Mouse (Mus musculus) cerebellum, postnatal 4 days (tissue): ENCODE results near the gene Brpf3.
A peak's percentile ranks its signal among the peaks of the same experiment; 100 is the strongest.

Experiments
- DNase-seq, 2 experiments: peaks; one replicate each; pipeline ENCODE4 v3.0.0; 2022; ENCODE audit warnings: low spot score in 2 of 2, mixed read lengths in 1 of 2

The Brpf3 gene

GRCm38 (mm10) chr17:28874216-28874615 is 73.3 kb downstream of the Brpf3 start:
- DNase-seq = no peak

DNA sequence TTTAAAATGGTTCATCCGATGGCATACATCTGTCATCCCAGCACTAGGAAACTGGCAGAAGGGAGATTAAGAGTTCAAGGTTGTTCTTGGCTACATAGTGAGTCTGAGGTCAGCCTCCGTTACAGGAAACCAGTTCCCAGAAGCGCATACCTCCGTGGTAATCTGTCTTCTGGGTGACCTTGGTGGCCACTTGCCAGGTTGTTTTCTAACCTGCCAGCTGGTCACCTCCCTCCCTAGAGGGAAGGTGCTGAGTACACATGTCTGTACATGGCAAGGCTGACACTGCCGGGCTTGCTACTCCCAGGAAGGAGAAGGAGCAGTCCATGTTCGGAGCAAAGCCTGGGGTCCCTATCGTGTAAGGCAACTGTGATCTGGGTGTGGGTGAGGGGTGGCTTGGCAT is 73.9 kb downstream of the Brpf3 start:
- no peak for DNase-seq

- DNase-seq = no peak
Measured at GRCm38 (mm10) chr17:28875316-28875715, 74.4 kb downstream of the Brpf3 start.

DNA sequence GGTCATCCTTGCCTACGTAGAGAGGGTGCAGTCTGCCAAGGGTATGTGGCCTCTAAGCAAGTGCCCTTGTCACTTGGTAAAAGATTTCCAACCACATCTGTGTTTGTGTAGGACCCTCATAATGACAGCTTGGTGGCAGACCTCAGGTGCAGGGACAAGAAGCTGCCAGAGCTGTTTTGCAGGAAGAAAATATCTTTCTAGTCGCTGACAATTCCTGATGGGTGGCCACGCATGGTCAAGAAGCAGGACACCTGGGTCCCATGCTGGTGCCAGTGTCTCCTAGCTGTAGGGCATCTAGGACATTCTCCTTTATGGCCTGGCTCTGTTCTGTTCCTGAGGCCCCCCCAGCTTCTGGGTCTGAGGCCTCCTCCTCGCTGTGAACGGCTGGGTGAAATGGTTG is 75.4 kb downstream of the Brpf3 start:
- no peak for DNase-seq

DNA sequence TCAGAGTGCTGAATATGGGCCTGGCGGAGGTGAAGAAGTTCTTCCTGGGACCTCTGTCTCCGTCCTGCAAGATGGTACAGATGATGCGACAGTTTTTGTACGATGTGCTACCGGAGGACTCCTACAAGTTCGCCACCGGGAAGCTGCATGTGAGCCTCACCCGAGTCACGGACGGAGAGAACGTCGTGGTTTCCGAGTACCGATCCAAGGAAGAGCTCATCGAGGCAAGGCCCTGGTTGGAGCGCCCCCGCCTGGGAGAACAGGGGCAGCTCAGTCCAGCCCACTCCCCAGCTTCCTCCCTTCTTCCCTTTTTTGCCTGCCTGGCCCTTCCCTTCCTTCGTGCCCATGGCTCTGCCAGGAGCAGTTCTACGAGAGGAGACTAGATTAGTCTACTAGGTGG is 75.9 kb downstream of the Brpf3 start:
- no peak for DNase-seq

- peak; percentile 74 to 91 for DNase-seq
Measured at GRCm38 (mm10) chr17:28879931-28880391, 79.1 kb downstream of the Brpf3 start.

- peak in 1 of 2 experiments; percentile 60 for DNase-seq
Measured at GRCm38 (mm10) chr17:28882316-28882715, 81.4 kb downstream of the Brpf3 start.

DNA sequence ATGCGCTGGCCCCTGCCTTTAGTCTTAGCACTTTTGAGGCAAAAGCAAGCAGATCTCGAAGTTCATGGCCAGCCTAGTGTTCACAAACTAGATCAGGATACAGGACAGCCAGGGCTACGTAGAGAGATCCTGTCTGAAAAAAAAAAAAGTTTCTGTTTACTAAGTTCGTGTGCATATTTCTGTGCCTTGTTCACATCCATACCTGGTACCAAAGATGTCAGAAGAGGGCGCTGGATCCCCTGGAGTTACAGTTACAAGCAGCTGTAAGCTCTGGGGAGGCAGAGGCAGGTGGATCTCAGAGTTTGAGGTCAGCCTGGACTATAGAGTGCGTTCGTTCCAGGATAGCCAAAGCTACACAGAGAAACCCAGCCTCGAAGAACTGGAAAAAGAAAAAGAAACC is 81.9 kb downstream of the Brpf3 start:
- DNase-seq = no peak

DNA sequence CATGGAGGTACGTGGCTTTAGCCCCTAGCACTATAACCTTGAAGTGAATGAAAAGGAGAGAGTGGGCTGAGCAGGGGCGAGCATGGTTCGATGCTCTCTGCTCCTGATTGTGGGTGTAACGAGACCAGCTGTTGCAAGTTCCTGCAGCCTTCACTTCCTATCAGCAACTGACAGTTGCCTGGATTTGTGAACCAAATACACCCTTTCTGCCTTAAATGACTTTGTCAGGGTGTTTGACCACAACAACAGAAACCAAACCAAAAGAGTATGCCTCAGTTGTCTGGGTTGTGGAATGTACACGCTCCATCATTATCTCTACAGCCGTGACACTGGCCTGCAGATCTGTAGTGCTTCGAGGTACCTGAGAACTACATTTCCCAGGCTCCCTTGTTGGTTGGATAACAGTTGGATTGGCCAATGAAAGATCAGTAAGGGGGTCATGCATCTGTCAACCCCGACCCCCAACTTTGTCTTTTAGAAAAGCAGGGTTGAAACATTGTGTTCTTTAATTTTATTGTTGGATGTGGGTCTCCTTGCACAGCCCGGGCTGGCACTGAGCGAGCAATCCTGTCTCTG is 83.1 kb downstream of the Brpf3 start:
- DNase-seq = no peak

GRCm38 (mm10) chr17:28885231-28885630 is 84.3 kb downstream of the Brpf3 start:
- no peak for DNase-seq

DNA sequence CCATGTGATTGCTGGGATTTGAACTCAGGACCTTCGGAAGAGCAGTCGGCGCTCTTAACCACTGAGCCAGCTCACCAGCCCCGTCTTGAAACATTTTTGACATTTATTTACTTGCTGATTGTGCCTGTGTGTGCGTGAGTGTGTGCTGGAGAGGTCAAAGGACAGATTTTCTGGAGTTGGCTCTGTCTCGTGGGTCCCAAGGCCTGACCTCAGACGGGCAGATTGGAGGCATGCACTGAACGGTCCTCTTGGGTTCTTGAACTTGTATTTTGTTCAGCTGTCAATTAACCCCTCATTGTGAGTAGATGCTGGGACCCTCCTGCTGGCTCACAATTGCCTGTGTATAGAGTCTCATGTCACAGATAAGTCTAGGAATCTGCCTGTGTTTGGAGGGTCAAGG is 85.4 kb downstream of the Brpf3 start:
- DNase-seq = no peak
